Mouse (Mus musculus): ENCODE measurements at regions not wholly inside any gene's neighbourhood (a gene's known extent, or its start where the extent isn't known, plus 50 kb on each side); places are given as distances from the start of the nearest gene placed in this dataset.

DNA sequence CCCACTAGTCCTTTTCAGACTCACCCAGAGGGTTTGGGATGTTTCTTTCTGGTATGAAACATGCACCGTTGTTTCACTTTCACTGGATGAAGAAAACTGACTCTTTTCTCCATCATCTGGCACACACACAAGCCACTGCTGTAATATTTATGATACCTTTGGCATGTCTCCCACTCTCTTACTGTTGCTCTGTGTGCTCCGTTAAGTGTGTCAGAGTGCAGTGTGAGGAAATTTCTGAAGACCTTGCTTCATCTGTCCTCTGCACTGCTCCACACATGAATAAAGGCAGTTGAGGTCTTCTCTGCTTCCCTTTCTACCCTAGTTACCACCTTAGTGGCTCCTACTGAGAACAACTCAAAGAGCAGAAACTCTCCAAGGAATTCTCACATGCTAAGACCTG lies 246.6 kb upstream of the Jag1 start:
- TF ChIP-seq EP300 (optimal IDR thresholded peaks at IDR 0.05) (no peak), CTCF (IDR thresholded peaks at IDR 0.05; ENCODE audit: low read depth) (no peak)

Measured in stomach, postnatal 0 days (tissue).